11 mouse cellular contexts compared by ENCODE assay signal in the genomic region with DNA sequence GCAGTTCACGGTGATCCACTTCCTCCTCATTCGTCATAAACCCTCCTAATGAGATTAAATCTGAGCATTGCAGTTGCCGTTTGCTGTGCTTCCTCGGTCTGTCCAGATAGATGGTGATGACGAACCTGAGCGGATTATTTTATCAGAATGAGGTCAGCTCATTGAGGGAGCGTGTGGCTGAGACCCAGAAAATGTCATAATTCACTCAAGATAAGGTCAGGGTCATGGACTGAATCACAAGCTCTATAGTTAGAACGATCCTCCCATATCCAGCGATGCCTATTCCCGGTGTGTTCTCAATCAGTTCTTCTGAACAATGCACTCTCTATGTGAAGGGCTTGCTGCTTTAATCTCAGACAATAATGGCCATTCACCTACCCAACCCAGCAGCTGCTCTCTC. TPM values are rescaled to one million over a fixed set of nuclear protein-coding genes. Genes with fewer than 3 reads are reported as not detected.
DNase-seq lines count a peak whose midpoint lies in the region; ATAC-seq and TF ChIP-seq lines count a peak whose summit lies in the region.
"Had no signal": no experiment of that assay in that cellular context is flagged by ENCODE, and none has a peak within 500 bp of the region (broad histone marks: within the 10 kb centered on the region; RNA-seq: fewer than 3 reads in every experiment).

No protein-coding gene starts in this region.

- TF ChIP-seq CTCF in stomach, postnatal 0 days (IDR thresholded peaks at IDR 0.05; ENCODE audit: low read depth) = no peak

- no peaks in the 10 kb centered on the region for H3K27me3 ChIP-seq in neural tube, embryonic 11.5 days (ENCODE audit: control insufficient read depth, insufficient read depth, low read length)
- H3K27me3 ChIP-seq in forebrain, embryonic 14.5 days (replicated peaks; ENCODE audit: control insufficient read depth, insufficient read depth, low read length) = no peaks in the 10 kb centered on the region
- H3K27me3 ChIP-seq in intestine, embryonic 16.5 days (replicated peaks; ENCODE audit: control insufficient read depth, insufficient read depth, low read length) = no peaks in the 10 kb centered on the region
- H3K27me3 ChIP-seq in stomach, postnatal 0 days (ENCODE audit: control insufficient read depth, insufficient read depth, low read length) = no peaks in the 10 kb centered on the region

- ATAC-seq in neural tube, embryonic 11.5 days (ENCODE audit: insufficient read depth, low FRiP score, low TSS enrichment) = peak; percentile 50; the same call in 1 of the 2 replicates
- ATAC-seq in forebrain, embryonic 14.5 days = no peak; the same call in 1 of the 2 replicates
- no peak; the same call in 1 of the 2 replicates for ATAC-seq in intestine, embryonic 16.5 days
- peak; percentile 59 for ATAC-seq in stomach, postnatal 0 days (ENCODE audit: low FRiP score, low TSS enrichment)

- 0 out of 2 replicates have a peak overlapping the region, but pooled peaks have one; percentile 9 for H3K4me2 ChIP-seq in neural tube, embryonic 11.5 days (ENCODE audit: low read depth)
- peak overlapping the region; percentile 25; the same call in 1 of the 2 replicates for H3K4me2 ChIP-seq in forebrain, embryonic 14.5 days (ENCODE audit: low read length)
- H3K4me2 ChIP-seq in intestine, embryonic 16.5 days (ENCODE audit: low read depth, low read length) = no peak overlapping the region
- no peak overlapping the region for H3K4me2 ChIP-seq in stomach, postnatal 0 days (replicated peaks; ENCODE audit: low read depth)

- no peak overlapping the region for H3K27ac ChIP-seq in neural tube, embryonic 11.5 days (ENCODE audit: low read depth, low read length)
- H3K27ac ChIP-seq in forebrain, embryonic 14.5 days (ENCODE audit: low read depth, low read length) = no peak overlapping the region
- no peak overlapping the region for H3K27ac ChIP-seq in intestine, embryonic 16.5 days (ENCODE audit: low read length)
- no peak overlapping the region for H3K27ac ChIP-seq in stomach, postnatal 0 days (replicated peaks)

- H3K9ac ChIP-seq in neural tube, embryonic 11.5 days (ENCODE audit: low read length) = no peak overlapping the region
- no peak overlapping the region for H3K9ac ChIP-seq in forebrain, embryonic 14.5 days (ENCODE audit: low read length)
- H3K9ac ChIP-seq in intestine, embryonic 16.5 days (ENCODE audit: low read depth, low read length) = 0 out of 2 replicates have a peak overlapping the region, but pooled peaks have one; percentile 20
- no peak overlapping the region for H3K9ac ChIP-seq in stomach, postnatal 0 days (ENCODE audit: low read length)

- peaks cover 4% of the 10 kb centered on the region for H3K4me1 ChIP-seq in neural tube, embryonic 11.5 days (ENCODE audit: control insufficient read depth, insufficient read depth, low read length)
- 0 out of 2 replicates have a peak, but pooled peaks cover 3% of the 10 kb centered on the region for H3K4me1 ChIP-seq in forebrain, embryonic 14.5 days (ENCODE audit: control insufficient read depth, insufficient read depth, low read length)
- no peaks in the 10 kb centered on the region for H3K4me1 ChIP-seq in intestine, embryonic 16.5 days (ENCODE audit: control insufficient read depth, insufficient read depth, low read length)
- no peaks in the 10 kb centered on the region for H3K4me1 ChIP-seq in stomach, postnatal 0 days (replicated peaks; ENCODE audit: control insufficient read depth, insufficient read depth)

- no peaks in the 10 kb centered on the region for H3K36me3 ChIP-seq in neural tube, embryonic 11.5 days (ENCODE audit: control insufficient read depth, insufficient read depth, low read length)
- no peaks in the 10 kb centered on the region for H3K36me3 ChIP-seq in forebrain, embryonic 14.5 days (ENCODE audit: control insufficient read depth, insufficient read depth, low read length)
- no peaks in the 10 kb centered on the region for H3K36me3 ChIP-seq in intestine, embryonic 16.5 days (ENCODE audit: control insufficient read depth, insufficient read depth, low read length)
- no peaks in the 10 kb centered on the region for H3K36me3 ChIP-seq in stomach, postnatal 0 days (ENCODE audit: control insufficient read depth, insufficient read depth, low read length)

- no peak for TF ChIP-seq EP300 in stomach, postnatal 0 days (optimal IDR thresholded peaks at IDR 0.05)

- no peak overlapping the region for H3K4me3 ChIP-seq in neural tube, embryonic 11.5 days (ENCODE audit: low read depth, low read length)
- H3K4me3 ChIP-seq in forebrain, embryonic 14.5 days (ENCODE audit: low read depth, low read length) = no peak overlapping the region
- H3K4me3 ChIP-seq in intestine, embryonic 16.5 days (ENCODE audit: low read length) = no peak overlapping the region
- no peak overlapping the region for H3K4me3 ChIP-seq in stomach, postnatal 0 days (ENCODE audit: low read depth, low read length)

- no peak for DNase-seq in neural tube, embryonic 11.5 days (ENCODE audit: low spot score)
- no peak for DNase-seq in neural tube, embryonic 10.5 days (ENCODE audit: extremely low spot score, low spot score)
- DNase-seq in forebrain, embryonic 14.5 days (ENCODE audit: low spot score) = peak; percentile 24
- no peak for DNase-seq in stomach, postnatal 0 days (ENCODE audit: low spot score)
- no peak for DNase-seq in layer of hippocampus, postnatal 25 days (ENCODE audit: extremely low spot score in 1 of 2, low spot score in 1 of 2)
- no peak for DNase-seq in right cerebral cortex, adult 2 months (ENCODE audit: low spot score in 2 of 2)
- no peak for DNase-seq in layer of hippocampus, adult 9-11 months
- DNase-seq: cerebellum, postnatal 14 days; lung, adult 2 months had no signal

- WGBS in neural tube, embryonic 11.5 days = 36% methylated on average over 10 of the region's 10 CpGs
- 26% methylated on average over 10 of the region's 10 CpGs for WGBS in forebrain, embryonic 14.5 days
- 49% methylated on average over 10 of the region's 10 CpGs for WGBS in intestine, embryonic 16.5 days
- 51% methylated on average over 10 of the region's 10 CpGs for WGBS in stomach, postnatal 0 days

- no peaks in the 10 kb centered on the region for H3K9me3 ChIP-seq in neural tube, embryonic 11.5 days (ENCODE audit: control insufficient read depth, low read length)
- H3K9me3 ChIP-seq in forebrain, embryonic 14.5 days (replicated peaks; ENCODE audit: control insufficient read depth, low read length) = no peaks in the 10 kb centered on the region
- H3K9me3 ChIP-seq in intestine, embryonic 16.5 days (ENCODE audit: control insufficient read depth, low read length) = no peaks in the 10 kb centered on the region
- H3K9me3 ChIP-seq in stomach, postnatal 0 days (ENCODE audit: control insufficient read depth, low read length) = no peaks in the 10 kb centered on the region

RNA-seq across cellular contexts. Expression of a gene that starts 34.2 kb away (rescaled TPM):
- polyA plus RNA-seq in neural tube, embryonic 11.5 days (2014; fragmentation: Nextera tagmentation; extraction: Ambion mirVana) = not detected in 2 replicates
- polyA plus RNA-seq in forebrain, embryonic 14.5 days (2014; fragmentation: Nextera tagmentation; extraction: Ambion mirVana) = not detected in 2 replicates
- not detected in 2 replicates for polyA plus RNA-seq in intestine, embryonic 16.5 days (2015; fragmentation: Nextera tagmentation; extraction: Ambion mirVana)
- polyA plus RNA-seq in stomach, postnatal 0 days (2015; fragmentation: Nextera tagmentation; extraction: Ambion mirVana) = not detected in 2 replicates
- total RNA-seq in layer of hippocampus, postnatal 25 days (2021) = not detected
- total RNA-seq: hematopoietic stem cell, adult 5-6 weeks had no signal
- polyA plus RNA-seq: lung, adult 2 months had no signal

RNA-seq across cellular contexts. Expression of a gene that starts 36.6 kb away (rescaled TPM):
- polyA plus RNA-seq in neural tube, embryonic 11.5 days (2014; fragmentation: Nextera tagmentation; extraction: Ambion mirVana) = not detected in 2 replicates
- polyA plus RNA-seq in forebrain, embryonic 14.5 days (2014; fragmentation: Nextera tagmentation; extraction: Ambion mirVana) = not detected in 2 replicates
- polyA plus RNA-seq in intestine, embryonic 16.5 days (2015; fragmentation: Nextera tagmentation; extraction: Ambion mirVana) = not detected in 2 replicates
- polyA plus RNA-seq in stomach, postnatal 0 days (2015; fragmentation: Nextera tagmentation; extraction: Ambion mirVana) = not detected in 2 replicates
- total RNA-seq in layer of hippocampus, postnatal 25 days (2021) = 1 to 10 TPM; 3.8 to 4.2 TPM
- total RNA-seq: hematopoietic stem cell, adult 5-6 weeks had no signal

Comparison
In these comparisons a context has a peak if more than half of its experiments do, and no peak if none do; other contexts are left out.
1. ATAC-seq: peak in neural tube, embryonic 11.5 days (single experiment) and stomach, postnatal 0 days (single experiment); none in forebrain, embryonic 14.5 days (single experiment) and intestine, embryonic 16.5 days (single experiment).
2. H3K4me2 ChIP-seq: peak in neural tube, embryonic 11.5 days (single experiment) and forebrain, embryonic 14.5 days (single experiment); none in intestine, embryonic 16.5 days (single experiment) and stomach, postnatal 0 days (single experiment).